In the genomic region with DNA sequence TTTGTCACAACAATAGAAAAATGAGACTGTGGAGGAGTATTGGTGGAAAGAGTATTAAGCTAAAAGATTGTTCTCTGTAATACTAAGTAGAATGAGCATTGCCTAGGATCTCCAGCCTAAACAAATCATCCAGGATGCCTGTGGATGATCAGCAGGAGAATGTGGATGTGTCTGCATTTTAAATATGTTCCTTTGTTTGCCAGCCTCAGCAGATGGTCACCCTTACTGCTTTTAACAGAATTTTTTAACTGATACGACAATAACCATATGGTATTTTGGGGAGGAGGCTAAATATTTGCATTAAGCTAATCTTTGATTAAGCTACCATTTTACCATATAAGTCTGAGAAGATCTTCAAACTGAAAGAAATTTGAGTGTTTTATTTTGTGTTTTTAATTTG, we compare ENCODE assay signal across 26 mouse cellular contexts. TPM values are rescaled to one million over a fixed set of nuclear protein-coding genes. Genes with fewer than 3 reads are reported as not detected.
DNase-seq lines count a peak whose midpoint lies in the region; ATAC-seq and TF ChIP-seq lines count a peak whose summit lies in the region.
"Had no signal": no experiment of that assay in that cellular context is flagged by ENCODE, and none has a peak within 500 bp of the region (broad histone marks: within the 10 kb centered on the region; RNA-seq: fewer than 3 reads in every experiment).

No protein-coding gene starts in this region.

- TF ChIP-seq POLR2A in brain, embryonic 14.5 days (IDR thresholded peaks at IDR 0.05; ENCODE audit: borderline replicate concordance, extremely low read depth, insufficient read depth, insufficient read length, poor library complexity, severe bottlenecking) = no peak

- H3K4me2 ChIP-seq in forebrain, embryonic 13.5 days = no peak overlapping the region
- no peak overlapping the region for H3K4me2 ChIP-seq in forebrain, embryonic 12.5 days
- H3K4me2 ChIP-seq in heart, postnatal 0 days (ENCODE audit: low read depth, low read length) = no peak overlapping the region
- no peak overlapping the region for H3K4me2 ChIP-seq in heart, embryonic 11.5 days
- H3K4me2 ChIP-seq: liver, embryonic 12.5 days; midbrain, embryonic 12.5 days had no signal

- WGBS in forebrain, embryonic 13.5 days = 48% methylated on average over 1 of the region's 1 CpGs
- 63% methylated on average over 1 of the region's 1 CpGs for WGBS in forebrain, embryonic 12.5 days
- 65% methylated on average over 1 of the region's 1 CpGs for WGBS in heart, embryonic 10.5 days
- 79% methylated on average over 1 of the region's 1 CpGs for WGBS in heart, postnatal 0 days
- WGBS in heart, embryonic 11.5 days (ENCODE audit: insufficient replicate concordance) = 77% methylated on average over 1 of the region's 1 CpGs

- TF ChIP-seq EP300 in heart, postnatal 0 days (IDR thresholded peaks at IDR 0.05; ENCODE audit: low read depth) = no peak

- 0 out of 2 replicates have a peak, but pooled peaks cover 6% of the 10 kb centered on the region for H3K36me3 ChIP-seq in forebrain, embryonic 13.5 days (ENCODE audit: poor library complexity, severe bottlenecking)
- peaks cover 3% of the 10 kb centered on the region; the same call in 1 of the 2 replicates for H3K36me3 ChIP-seq in forebrain, embryonic 12.5 days (replicated peaks)
- H3K36me3 ChIP-seq in heart, embryonic 10.5 days = 0 out of 2 replicates have a peak, but pooled peaks cover 4% of the 10 kb centered on the region
- H3K36me3 ChIP-seq in heart, postnatal 0 days (replicated peaks; ENCODE audit: control insufficient read depth, insufficient read depth, low read length) = no peaks in the 10 kb centered on the region
- no peaks in the 10 kb centered on the region for H3K36me3 ChIP-seq in heart, embryonic 11.5 days (ENCODE audit: control insufficient read depth, insufficient read depth, low read length)
- H3K36me3 ChIP-seq: liver, embryonic 12.5 days; midbrain, embryonic 12.5 days had no signal

- H3K9ac ChIP-seq in forebrain, embryonic 13.5 days = no peak overlapping the region
- H3K9ac ChIP-seq in forebrain, embryonic 12.5 days = no peak overlapping the region
- H3K9ac ChIP-seq in heart, postnatal 0 days (replicated peaks; ENCODE audit: low read depth, low read length) = no peak overlapping the region
- no peak overlapping the region for H3K9ac ChIP-seq in heart, embryonic 11.5 days (ENCODE audit: low read depth, low read length)
- H3K9ac ChIP-seq: liver, embryonic 12.5 days; midbrain, embryonic 12.5 days had no signal

- no peak overlapping the region for H3K4me3 ChIP-seq in forebrain, embryonic 13.5 days
- no peak overlapping the region for H3K4me3 ChIP-seq in forebrain, embryonic 12.5 days (replicated peaks)
- no peak overlapping the region for H3K4me3 ChIP-seq in heart, embryonic 10.5 days
- no peak overlapping the region for H3K4me3 ChIP-seq in heart, postnatal 0 days (ENCODE audit: low read depth, low read length)
- H3K4me3 ChIP-seq in heart, embryonic 11.5 days (ENCODE audit: low read depth, low read length) = no peak overlapping the region
- H3K4me3 ChIP-seq: erythroblast, embryonic 14.5 days; heart, adult 2 months; liver, embryonic 12.5 days; megakaryocyte, embryonic 14.5 days; midbrain, embryonic 12.5 days had no signal

- no peaks in the 10 kb centered on the region for H3K9me3 ChIP-seq in forebrain, embryonic 13.5 days (replicated peaks)
- H3K9me3 ChIP-seq in forebrain, embryonic 12.5 days = no peaks in the 10 kb centered on the region
- H3K9me3 ChIP-seq in heart, embryonic 10.5 days = no peaks in the 10 kb centered on the region
- no peaks in the 10 kb centered on the region for H3K9me3 ChIP-seq in heart, postnatal 0 days (replicated peaks; ENCODE audit: control insufficient read depth, low read length)
- no peaks in the 10 kb centered on the region for H3K9me3 ChIP-seq in heart, embryonic 11.5 days (replicated peaks; ENCODE audit: control insufficient read depth, low read length)
- H3K9me3 ChIP-seq: liver, embryonic 12.5 days; megakaryocyte, embryonic 14.5 days; midbrain, embryonic 12.5 days had no signal

- no peak for DNase-seq in heart, embryonic 10.5 days (ENCODE audit: low spot score)
- DNase-seq in heart, postnatal 4 days = no peak
- DNase-seq in heart, postnatal 0 days (ENCODE audit: low spot score) = no peak
- peak; percentile 77 for DNase-seq in brain, embryonic 14.5 days (ENCODE audit: low read depth)
- DNase-seq: adrenal gland, adult 2 months; adrenal gland, postnatal 36 days; cerebellum, postnatal 14 days; gastrocnemius, postnatal 36 days; heart, adult 2 months; kidney, adult 8-10 months; kidney, postnatal 4 days; left cerebral cortex, postnatal 4 days; lung, adult 18-20 months; lung, postnatal 4 days; thymus, postnatal 14 days had no signal

- ATAC-seq in forebrain, embryonic 13.5 days = peak; percentile 36; the same call in 1 of the 2 replicates
- ATAC-seq in forebrain, embryonic 12.5 days (ENCODE audit: low FRiP score) = no peak
- ATAC-seq in heart, postnatal 0 days (ENCODE audit: insufficient read depth, low read depth) = no peak
- ATAC-seq in heart, embryonic 11.5 days (replicated peaks; ENCODE audit: insufficient number of reproducible peaks, low FRiP score, low TSS enrichment) = no peak
- ATAC-seq: activated CD4-positive, CD25-positive, alpha-beta regulatory T cell, adult 4 months; intestine, embryonic 16.5 days; liver, embryonic 12.5 days; lung, postnatal 0 days had no signal

- H3K4me1 ChIP-seq in forebrain, embryonic 13.5 days = peaks cover 15% of the 10 kb centered on the region
- peaks cover 20% of the 10 kb centered on the region for H3K4me1 ChIP-seq in forebrain, embryonic 12.5 days
- peaks cover 14% of the 10 kb centered on the region; the same call in 1 of the 2 replicates for H3K4me1 ChIP-seq in heart, embryonic 10.5 days
- H3K4me1 ChIP-seq in heart, postnatal 0 days (ENCODE audit: control insufficient read depth, insufficient read depth) = peaks cover 22% of the 10 kb centered on the region
- peaks cover 12% of the 10 kb centered on the region for H3K4me1 ChIP-seq in heart, embryonic 11.5 days (ENCODE audit: control insufficient read depth, insufficient read depth, low read length)

- TF ChIP-seq CTCF in heart, postnatal 0 days (IDR thresholded peaks at IDR 0.05; ENCODE audit: low read depth) = no peak
- no peak for TF ChIP-seq CTCF in brain, embryonic 14.5 days (IDR thresholded peaks at IDR 0.05; ENCODE audit: borderline replicate concordance, extremely low read depth, insufficient read depth, insufficient read length)

- no peaks in the 10 kb centered on the region for H3K27me3 ChIP-seq in forebrain, embryonic 13.5 days
- H3K27me3 ChIP-seq in forebrain, embryonic 12.5 days = no peaks in the 10 kb centered on the region
- no peaks in the 10 kb centered on the region for H3K27me3 ChIP-seq in heart, embryonic 10.5 days (ENCODE audit: insufficient read depth, poor library complexity, severe bottlenecking)
- no peaks in the 10 kb centered on the region for H3K27me3 ChIP-seq in heart, postnatal 0 days (ENCODE audit: control insufficient read depth, insufficient read depth, low read length)
- no peaks in the 10 kb centered on the region for H3K27me3 ChIP-seq in heart, embryonic 11.5 days (ENCODE audit: control insufficient read depth, insufficient read depth, low read length)
- H3K27me3 ChIP-seq: CH12.LX; liver, embryonic 12.5 days; midbrain, embryonic 12.5 days had no signal

- H3K27ac ChIP-seq in forebrain, embryonic 13.5 days = no peak overlapping the region
- H3K27ac ChIP-seq in forebrain, embryonic 12.5 days = no peak overlapping the region
- H3K27ac ChIP-seq in heart, embryonic 10.5 days = peak overlapping the region; percentile 9; the same call in 1 of the 2 replicates
- H3K27ac ChIP-seq in heart, postnatal 0 days (ENCODE audit: low read depth) = peak overlapping the region; percentile 94; the same call in 1 of the 2 replicates
- no peak overlapping the region for H3K27ac ChIP-seq in heart, embryonic 11.5 days (ENCODE audit: low read depth, low read length)
- H3K27ac ChIP-seq: liver, embryonic 12.5 days; midbrain, embryonic 12.5 days had no signal

RNA-seq across cellular contexts. Expression of a gene that starts 34.5 kb away (rescaled TPM):
- 552 and 600 TPM in 2 replicates for polyA plus RNA-seq in forebrain, embryonic 13.5 days (2015; fragmentation: Nextera tagmentation; extraction: Ambion mirVana)
- polyA plus RNA-seq in forebrain, embryonic 12.5 days (2016; fragmentation: Nextera tagmentation; extraction: Ambion mirVana) = 731 and 774 TPM in 2 replicates
- 515 and 584 TPM in 2 replicates for polyA plus RNA-seq in heart, embryonic 10.5 days (2016; fragmentation: Nextera tagmentation; extraction: Ambion mirVana)
- 100 to 1,000 TPM; 610 to 637 TPM for total RNA-seq in heart, postnatal 4 days (2021)
- 444 and 493 TPM in 2 replicates for total RNA-seq in heart, postnatal 0 days (2014; rRNA removed; ENCODE audit: low replicate concordance)
- 294 and 303 TPM in 2 replicates for polyA plus RNA-seq in heart, postnatal 0 days (2015; fragmentation: Nextera tagmentation; extraction: Ambion mirVana)
- 555 and 667 TPM in 2 replicates for polyA plus RNA-seq in heart, embryonic 11.5 days (2014; fragmentation: Nextera tagmentation; extraction: Ambion mirVana)
- polyA plus RNA-seq in brain, embryonic 14.5 days (2012; rRNA removed) = 459 and 612 TPM in 2 replicates

Comparison
In these comparisons a context has a peak if more than half of its experiments do, and no peak if none do; other contexts are left out.
1. H3K27ac ChIP-seq: peak in heart, embryonic 10.5 days (single experiment) and heart, postnatal 0 days (single experiment); none in forebrain, embryonic 13.5 days (single experiment), forebrain, embryonic 12.5 days (single experiment) and heart, embryonic 11.5 days (single experiment).